Mouse (Mus musculus) neural tube, embryonic 14.5 days (tissue): ENCODE measurements at regions not wholly inside any gene's neighbourhood (a gene's known extent, or its start where the extent isn't known, plus 50 kb on each side); places are given as distances from the start of the nearest gene placed in this dataset.

Experiments
- ATAC-seq: fragments of 200-750 bp; cut with Nextera tagmentation; 2 replicates; pipeline ENCODE4 v1.8.0; 2017; ENCODE audit warnings: low read depth, mild to moderate bottlenecking, moderate TSS enrichment, moderate library complexity
- H3K27ac ChIP-seq: fragments of 300-500 bp; sonication (generic); 2 replicates; pipeline ENCODE4 v1.5.1; 2014; ENCODE audit warnings: low read depth, mild to moderate bottlenecking, control low read depth, low read length, moderate library complexity, mixed read lengths
- H3K27me3 ChIP-seq: fragments of 300-500 bp; sonication (generic); 2 replicates; pipeline ENCODE4 v1.6.1; 2014; ENCODE audit warnings: low read length; ENCODE audit not compliant: control insufficient read depth, insufficient read depth
- H3K36me3 ChIP-seq: fragments of 300-500 bp; sonication (generic); 2 replicates; pipeline ENCODE4 v1.6.1; 2014; ENCODE audit warnings: low read length, mixed read lengths; ENCODE audit not compliant: control insufficient read depth, insufficient read depth
- H3K4me1 ChIP-seq: fragments of 300-500 bp; sonication (generic); 2 replicates; pipeline ENCODE4 v1.6.1; 2014; ENCODE audit warnings: low read length; ENCODE audit not compliant: control insufficient read depth, insufficient read depth
- H3K4me2 ChIP-seq: fragments of 300-500 bp; sonication (generic); 2 replicates; pipeline ENCODE4 v1.6.1; 2014; ENCODE audit warnings: mild to moderate bottlenecking, low read depth, low read length, control low read depth
- H3K4me3 ChIP-seq: fragments of 300-500 bp; sonication (generic); 2 replicates; pipeline ENCODE4 v1.5.1; 2014; ENCODE audit warnings: low read depth, low read length, control low read depth, mixed read lengths
- H3K9ac ChIP-seq: fragments of 300-500 bp; sonication (generic); replicated peaks from 2 replicates; pipeline ENCODE4 v1.6.1; 2014; ENCODE audit warnings: low read depth, mild to moderate bottlenecking, control low read depth, low read length, mixed read lengths
- H3K9me3 ChIP-seq: fragments of 300-500 bp; sonication (generic); 2 replicates; pipeline ENCODE4 v1.6.1; 2016; ENCODE audit warnings: low read length; ENCODE audit not compliant: control insufficient read depth
- WGBS: fragments of 180-500 bp; shearing (Covaris S2); extraction: QIAGEN DNeasy Blood & Tissue Kit; methylation state at CpG from one replicate; pipeline ENCODE4 v1.1.7; 2014; 5-methylcytosine and 5-hydroxymethylcytosine counted together

- Histone ChIP-seq H3K4me3 (no peak overlapping the region), H3K4me2 (no peak overlapping the region), H3K27ac (no peak overlapping the region), H3K27me3 (no peaks in the 10 kb centered on the region), H3K4me1 (no peaks in the 10 kb centered on the region), H3K36me3 (no peaks in the 10 kb centered on the region), H3K9me3 (no peaks in the 10 kb centered on the region), H3K9ac (no peak overlapping the region)
- no peak for ATAC-seq
- 62% methylated on average over 5 of the region's 5 CpGs for WGBS
Measured at GRCm38 (mm10) chrX:158971726-158972125, 238.4 kb upstream of the Rps6ka3 start.

- 58% methylated on average over 4 of the region's 5 CpGs for WGBS
- ATAC-seq: no peak
Measured at GRCm38 (mm10) chrX:158976648-158977047, 233.5 kb upstream of the Rps6ka3 start.

GRCm38 (mm10) chrX:158984721-158985120, 225.4 kb upstream of the Rps6ka3 start:
- H3K9me3 ChIP-seq: no peaks in the 10 kb centered on the region
- no peak for ATAC-seq
- H3K4me3 ChIP-seq: no peak overlapping the region
- H3K27ac ChIP-seq: no peak overlapping the region
- H3K27me3 ChIP-seq: no peaks in the 10 kb centered on the region
- H3K4me1 ChIP-seq: no peaks in the 10 kb centered on the region
- no peaks in the 10 kb centered on the region for H3K36me3 ChIP-seq
- no peak overlapping the region for H3K4me2 ChIP-seq
- no peak overlapping the region for H3K9ac ChIP-seq
- 85% methylated on average over 2 of the region's 2 CpGs for WGBS

More at GRCm38 (mm10) chrX:158976648-158977047, 233.5 kb upstream of the Rps6ka3 start:
- Histone ChIP-seq H3K4me1 (no peaks in the 10 kb centered on the region), H3K36me3 (no peaks in the 10 kb centered on the region), H3K27ac (no peak overlapping the region), H3K9ac (no peak overlapping the region), H3K9me3 (no peaks in the 10 kb centered on the region), H3K4me2 (no peak overlapping the region), H3K4me3 (no peak overlapping the region), H3K27me3 (no peaks in the 10 kb centered on the region)

- Histone ChIP-seq H3K27me3 (no peaks in the 10 kb centered on the region), H3K27ac (no peak overlapping the region), H3K9ac (no peak overlapping the region), H3K4me3 (no peak overlapping the region), H3K4me1 (no peaks in the 10 kb centered on the region), H3K36me3 (no peaks in the 10 kb centered on the region), H3K4me2 (no peak overlapping the region), H3K9me3 (no peaks in the 10 kb centered on the region)
- ATAC-seq: no peak
- WGBS: 80% methylated on average over 3 of the region's 3 CpGs
Measured at GRCm38 (mm10) chrX:158987676-158988075, 222.4 kb upstream of the Rps6ka3 start.

- no peak for ATAC-seq
- Histone ChIP-seq H3K36me3 (no peaks in the 10 kb centered on the region), H3K27ac (no peak overlapping the region), H3K9me3 (no peaks in the 10 kb centered on the region), H3K9ac (no peak overlapping the region), H3K4me3 (no peak overlapping the region), H3K4me1 (no peaks in the 10 kb centered on the region), H3K27me3 (no peaks in the 10 kb centered on the region), H3K4me2 (no peak overlapping the region)
- WGBS: 53% methylated on average over 1 of the region's 1 CpGs
Measured at GRCm38 (mm10) chrX:159018955-159019354, 191.2 kb upstream of the Rps6ka3 start.

- H3K27me3 ChIP-seq: no peaks in the 10 kb centered on the region
- ATAC-seq: no peak
- H3K4me3 ChIP-seq: no peak overlapping the region
- H3K36me3 ChIP-seq: no peaks in the 10 kb centered on the region
- H3K9ac ChIP-seq: no peak overlapping the region
- no peak overlapping the region for H3K4me2 ChIP-seq
- no peaks in the 10 kb centered on the region for H3K4me1 ChIP-seq
- no peaks in the 10 kb centered on the region for H3K9me3 ChIP-seq
- 95% methylated on average over 1 of the region's 1 CpGs for WGBS
- H3K27ac ChIP-seq: no peak overlapping the region
Measured at GRCm38 (mm10) chrX:159026311-159026710, 183.8 kb upstream of the Rps6ka3 start.

- Histone ChIP-seq H3K27ac (no peak overlapping the region), H3K36me3 (no peaks in the 10 kb centered on the region), H3K4me1 (no peaks in the 10 kb centered on the region), H3K4me3 (no peak overlapping the region), H3K27me3 (no peaks in the 10 kb centered on the region), H3K9ac (no peak overlapping the region), H3K9me3 (no peaks in the 10 kb centered on the region), H3K4me2 (no peak overlapping the region)
- 70% methylated on average over 4 of the region's 4 CpGs for WGBS
- no peak for ATAC-seq
Measured at GRCm38 (mm10) chrX:159031927-159032326, 178.2 kb upstream of the Rps6ka3 start.

- WGBS: 14% methylated on average over 3 of the region's 3 CpGs
- Histone ChIP-seq H3K27me3 (no peaks in the 10 kb centered on the region), H3K27ac (no peak overlapping the region), H3K9me3 (no peaks in the 10 kb centered on the region), H3K36me3 (no peaks in the 10 kb centered on the region), H3K4me1 (no peaks in the 10 kb centered on the region), H3K4me3 (no peak overlapping the region), H3K9ac (no peak overlapping the region), H3K4me2 (no peak overlapping the region)
- no peak for ATAC-seq
Measured at GRCm38 (mm10) chrX:159043432-159043831, 166.7 kb upstream of the Rps6ka3 start.

GRCm38 (mm10) chrX:159047876-159048275, 162.2 kb upstream of the Rps6ka3 start:
- ATAC-seq: no peak
- Histone ChIP-seq H3K27me3 (no peaks in the 10 kb centered on the region), H3K9me3 (no peaks in the 10 kb centered on the region), H3K27ac (no peak overlapping the region), H3K4me2 (no peak overlapping the region), H3K36me3 (no peaks in the 10 kb centered on the region), H3K4me1 (no peaks in the 10 kb centered on the region), H3K9ac (no peak overlapping the region), H3K4me3 (no peak overlapping the region)
- WGBS: 23% methylated on average over 2 of the region's 2 CpGs
